Mouse (Mus musculus): ENCODE measurements around the gene E130114P18Rik.
A peak's percentile ranks its signal among the peaks of the same experiment; 100 is the strongest.

The E130114P18Rik gene

DNA sequence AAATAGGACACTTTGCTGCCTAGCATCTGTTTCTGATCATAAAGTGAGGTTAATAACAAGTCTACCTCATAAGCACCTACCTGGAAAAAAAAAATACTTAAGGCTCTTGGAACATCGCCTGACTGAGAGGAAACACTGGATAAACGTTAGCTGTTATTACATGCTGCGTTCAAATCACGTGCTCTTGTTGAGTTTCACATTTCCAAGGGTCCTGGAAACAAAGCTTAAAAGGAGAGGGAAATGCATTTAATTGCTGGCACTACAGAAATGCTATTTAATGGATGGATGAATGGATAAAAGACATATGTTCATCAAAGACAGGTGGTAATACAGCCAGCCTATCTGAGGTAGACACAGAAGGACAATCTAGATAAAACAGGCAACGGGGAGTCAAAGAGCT, 200.4 kb downstream of the E130114P18Rik start:
- DNase-seq (ENCODE audit: low read depth, low spot score), result no peak

DNA sequence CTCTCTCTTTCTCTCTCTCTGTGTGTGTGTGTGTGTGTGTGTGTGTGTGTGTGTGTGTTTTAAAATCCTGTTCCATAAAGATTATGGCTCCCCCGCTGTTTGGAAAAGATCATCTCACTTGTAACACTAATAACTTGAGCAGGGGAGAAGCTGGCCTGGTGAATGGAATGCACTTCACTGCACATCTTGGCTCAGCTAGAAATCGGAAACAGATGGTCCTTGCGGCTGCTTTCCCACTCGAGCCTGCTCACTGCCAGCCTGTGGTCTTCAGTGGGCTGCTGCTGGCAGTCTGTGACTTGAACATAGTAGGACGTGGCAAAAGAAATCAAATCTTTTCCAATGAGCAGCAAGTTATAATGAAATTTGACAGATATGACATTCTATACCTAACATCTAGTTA, 202.4 kb downstream of the E130114P18Rik start:
- no peak for DNase-seq (ENCODE audit: low read depth, low spot score)

DNA sequence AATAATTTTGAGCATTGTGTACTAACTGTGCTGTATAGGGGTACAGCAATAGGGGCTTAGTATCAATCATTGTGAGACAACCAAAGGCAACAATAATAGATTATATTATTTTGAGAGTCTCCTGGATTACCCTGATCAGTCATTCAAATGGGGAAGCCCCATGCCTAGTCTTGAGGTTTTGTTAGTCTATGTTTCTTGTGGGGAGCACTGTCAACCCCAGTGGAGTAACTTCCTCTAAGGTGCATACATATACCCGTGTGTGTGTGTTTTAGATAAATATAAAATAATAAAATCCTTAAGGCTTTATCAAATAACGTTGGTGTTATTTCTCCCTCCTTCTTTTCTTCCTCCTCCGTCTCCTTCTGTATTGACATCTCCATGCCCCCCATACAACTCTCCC, 208.6 kb downstream of the E130114P18Rik start:
- DNase-seq (ENCODE audit: low read depth, low spot score), result no peak

DNA sequence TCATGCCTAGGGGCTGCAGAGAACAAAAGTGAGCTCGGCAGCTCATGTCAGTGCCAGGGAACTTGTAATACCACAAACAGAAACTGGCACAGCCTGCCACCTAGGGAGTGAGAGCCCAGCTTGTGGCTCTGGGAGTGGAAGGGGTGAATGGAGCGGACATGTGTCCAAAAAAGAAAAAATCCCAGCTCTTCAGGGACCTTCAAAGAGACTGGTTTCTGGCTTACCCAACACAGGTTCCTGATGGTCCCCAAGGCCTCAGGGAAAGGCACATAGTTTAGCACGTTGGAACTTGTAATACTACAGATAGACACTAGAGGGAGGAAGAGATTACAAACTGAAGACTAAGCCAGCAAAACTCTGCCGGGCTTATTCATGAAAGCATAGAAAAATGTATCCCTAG, 213.2 kb downstream of the E130114P18Rik start:
- peak; percentile 64 for DNase-seq (ENCODE audit: low read depth, low spot score)

DNA sequence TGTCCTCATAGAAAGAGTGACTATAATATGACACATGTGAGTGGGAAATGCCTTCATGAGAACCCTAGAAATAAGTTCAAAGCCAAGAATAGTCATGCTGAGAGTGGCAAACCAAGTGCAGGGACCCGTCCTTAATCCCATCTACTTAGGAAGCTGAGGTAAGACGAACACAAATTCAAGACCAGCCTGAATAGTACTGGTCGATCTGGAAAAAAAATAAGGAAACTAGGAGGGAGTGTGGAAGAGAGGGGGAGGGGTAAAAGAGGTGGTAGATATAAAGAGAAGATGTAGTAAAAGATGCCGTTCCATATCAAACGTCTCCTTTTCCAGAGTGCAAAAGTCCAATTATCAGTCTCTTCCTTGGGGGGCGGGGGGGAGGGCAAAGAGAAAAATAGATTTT, 213.7 kb downstream of the E130114P18Rik start:
- DNase-seq (ENCODE audit: low read depth, low spot score), result no peak

DNA sequence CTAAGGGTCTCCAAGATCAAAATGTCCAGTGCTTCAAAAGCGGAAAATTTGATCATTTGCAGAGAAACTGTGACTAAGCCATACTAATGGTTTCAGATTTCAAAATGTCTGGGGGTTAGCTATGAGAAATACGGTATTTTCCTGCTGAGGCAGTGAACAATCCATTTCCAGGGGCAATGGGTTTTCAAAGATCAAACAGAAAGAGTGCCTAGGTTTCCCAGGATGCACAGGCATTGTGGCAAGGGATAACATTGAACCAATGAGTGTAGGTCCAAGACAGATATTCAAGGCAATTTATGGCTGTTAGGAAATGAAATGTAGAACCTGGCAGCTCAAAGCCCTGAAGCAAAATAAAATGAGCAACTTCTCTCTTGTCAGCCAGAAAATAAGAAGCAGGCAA, 220.3 kb downstream of the E130114P18Rik start:
- DNase-seq (ENCODE audit: low read depth, low spot score), result no peak

GRCm38 (mm10) chr4:97544016-97544415, 233.9 kb downstream of the E130114P18Rik start:
- peak; percentile 10 for DNase-seq (ENCODE audit: low read depth, low spot score)

DNA sequence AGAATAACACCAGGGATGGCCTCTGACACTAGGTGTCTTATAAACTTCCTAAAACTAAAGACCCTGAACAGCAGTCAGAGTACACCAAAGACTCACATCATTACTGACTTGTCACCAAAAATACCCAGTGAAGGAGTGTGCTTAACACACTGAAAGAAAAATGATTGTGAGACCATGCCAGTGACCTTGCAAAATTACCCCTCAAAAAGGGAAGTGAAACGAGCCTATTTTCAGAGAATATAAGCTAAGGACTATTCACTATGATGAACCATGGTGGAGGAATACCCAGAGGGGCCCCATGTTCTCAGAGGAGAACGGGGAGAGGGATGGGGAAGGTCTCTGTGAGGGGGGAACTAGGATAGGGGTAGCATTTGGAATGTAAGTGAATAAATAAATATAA, 245.8 kb downstream of the E130114P18Rik start:
- no peak for DNase-seq (ENCODE audit: low read depth, low spot score)

GRCm38 (mm10) chr4:97528517-97528916, 249.4 kb downstream of the E130114P18Rik start:
- no peak for DNase-seq (ENCODE audit: low read depth, low spot score)
